Mouse (Mus musculus): ENCODE measurements around the gene Gpcpd1.

Gpcpd1 gene

GRCm38 (mm10) chr2:132586006-132586405, 1.5 kb downstream of the Gpcpd1 start:
- no peak for DNase-seq (ENCODE audit: low spot score)

GRCm38 (mm10) chr2:132584191-132584590, 3.3 kb downstream of the Gpcpd1 start:
- no peak for DNase-seq (ENCODE audit: low spot score)

- no peak for DNase-seq (ENCODE audit: low spot score)
Observed at GRCm38 (mm10) chr2:132583126-132583525, 4.4 kb downstream of the Gpcpd1 start.

- DNase-seq (ENCODE audit: low spot score), result peak; percentile 75
Observed at GRCm38 (mm10) chr2:132582227-132582626, 5.3 kb downstream of the Gpcpd1 start.

GRCm38 (mm10) chr2:132579689-132580088, 7.8 kb downstream of the Gpcpd1 start:
- DNase-seq (ENCODE audit: low spot score), result no peak

- no peak for DNase-seq (ENCODE audit: low spot score)
Observed at GRCm38 (mm10) chr2:132578711-132579110, 8.8 kb downstream of the Gpcpd1 start.

- DNase-seq (ENCODE audit: low spot score), result peak; percentile 98
Observed at GRCm38 (mm10) chr2:132578059-132578458, 9.5 kb downstream of the Gpcpd1 start.

GRCm38 (mm10) chr2:132577431-132577981, 10.0 kb downstream of the Gpcpd1 start:
- peak; percentile 40 for DNase-seq (ENCODE audit: low spot score)

GRCm38 (mm10) chr2:132576522-132577135, 10.9 kb downstream of the Gpcpd1 start:
- DNase-seq (ENCODE audit: low spot score), result no peak

- peak; percentile 48 for DNase-seq (ENCODE audit: low spot score)
Observed at GRCm38 (mm10) chr2:132575759-132576439, 11.6 kb downstream of the Gpcpd1 start.

- no peak for DNase-seq (ENCODE audit: low spot score)
Observed at GRCm38 (mm10) chr2:132575256-132575655, 12.3 kb downstream of the Gpcpd1 start.

GRCm38 (mm10) chr2:132573280-132573679, 14.2 kb downstream of the Gpcpd1 start:
- no peak for DNase-seq (ENCODE audit: low spot score)

GRCm38 (mm10) chr2:132572651-132573050, 14.9 kb downstream of the Gpcpd1 start:
- no peak for DNase-seq (ENCODE audit: low spot score)

GRCm38 (mm10) chr2:132571301-132571700, 16.2 kb downstream of the Gpcpd1 start:
- no peak for DNase-seq (ENCODE audit: low spot score)

GRCm38 (mm10) chr2:132570869-132571268, 16.7 kb downstream of the Gpcpd1 start:
- no peak for DNase-seq (ENCODE audit: low spot score)

GRCm38 (mm10) chr2:132569686-132570085, 17.8 kb downstream of the Gpcpd1 start:
- DNase-seq (ENCODE audit: low spot score), result no peak

GRCm38 (mm10) chr2:132567414-132567813, 20.1 kb downstream of the Gpcpd1 start:
- DNase-seq (ENCODE audit: low spot score), result no peak

GRCm38 (mm10) chr2:132561860-132562259, 25.7 kb downstream of the Gpcpd1 start:
- no peak for DNase-seq (ENCODE audit: low spot score)

GRCm38 (mm10) chr2:132527864-132528263, 59.7 kb downstream of the Gpcpd1 start:
- no peak for DNase-seq (ENCODE audit: low spot score)

GRCm38 (mm10) chr2:132526894-132527532, 60.5 kb downstream of the Gpcpd1 start:
- no peak for DNase-seq (ENCODE audit: low spot score)

GRCm38 (mm10) chr2:132526110-132526509, 61.4 kb downstream of the Gpcpd1 start:
- DNase-seq (ENCODE audit: low spot score), result no peak

GRCm38 (mm10) chr2:132518021-132518901, 69.3 kb downstream of the Gpcpd1 start:
- no peak for DNase-seq (ENCODE audit: low spot score)

All from lung, postnatal 25 days (tissue).